8 mouse cellular contexts compared by ENCODE assay signal in genomic region chr5:142502414-142502813, GRCm38 (mm10). TPM values are rescaled to one million over a fixed set of nuclear protein-coding genes. Genes with fewer than 3 reads are reported as not detected.
A peak's percentile ranks its signal among the peaks of the same experiment; 100 is the strongest.
DNase-seq lines count a peak whose midpoint lies in the region; ATAC-seq and TF ChIP-seq lines count a peak whose summit lies in the region.

No protein-coding gene starts in this region.

- TF ChIP-seq EP300 in liver, postnatal 0 days (IDR thresholded peaks at IDR 0.05; ENCODE audit: low read depth) = no peak

- no peak overlapping the region for H3K4me3 ChIP-seq in cerebellum, adult 2 months (replicated peaks; ENCODE audit: insufficient read depth, low read depth, low read length)
- no peak overlapping the region for H3K4me3 ChIP-seq in forebrain, postnatal 0 days (ENCODE audit: low read depth, low read length)
- no peak overlapping the region for H3K4me3 ChIP-seq in liver, postnatal 0 days (ENCODE audit: low read depth, low read length)
- H3K4me3 ChIP-seq in neural tube, embryonic 15.5 days (replicated peaks) = no peak overlapping the region

- peak; percentile 96 for ATAC-seq in forebrain, postnatal 0 days
- peak; percentile 90 for ATAC-seq in liver, postnatal 0 days
- peak; percentile 88 for ATAC-seq in neural tube, embryonic 15.5 days (ENCODE audit: low FRiP score)

- DNase-seq in MEL-GATA-1-ER (ENCODE audit: extremely low read depth, low read depth) = peak; percentile 55
- DNase-seq in cerebellum, adult 2 months = peak; percentile 89 to 90
- peak; percentile 83 for DNase-seq in forebrain, postnatal 0 days
- DNase-seq in heart, postnatal 36 days = peak; percentile 75 to 76
- DNase-seq in layer of hippocampus, adult 18-20 months (ENCODE audit: low spot score in 2 of 2) = peak; percentile 79 to 92
- peak; percentile 77 for DNase-seq in liver, postnatal 0 days
- DNase-seq in testis, postnatal 14 days (ENCODE audit: low spot score) = peak; percentile 64

- no peak overlapping the region for H3K27ac ChIP-seq in cerebellum, adult 2 months (ENCODE audit: insufficient read depth, low read length)
- no peak overlapping the region for H3K27ac ChIP-seq in forebrain, postnatal 0 days (ENCODE audit: low read depth, low read length)
- H3K27ac ChIP-seq in liver, postnatal 0 days (ENCODE audit: low read depth) = no peak overlapping the region
- no peak overlapping the region for H3K27ac ChIP-seq in neural tube, embryonic 15.5 days (replicated peaks)

- peak; percentile 98 for TF ChIP-seq CTCF in cerebellum, adult 2 months (IDR thresholded peaks at IDR 0.05; ENCODE audit: borderline replicate concordance, insufficient read depth, low read depth, low read length)
- peak; percentile 90 for TF ChIP-seq CTCF in forebrain, postnatal 0 days (IDR thresholded peaks at IDR 0.05; ENCODE audit: low read depth)
- TF ChIP-seq CTCF in liver, postnatal 0 days (IDR thresholded peaks at IDR 0.05; ENCODE audit: low read depth) = peak; percentile 81

- intact Hi-C loops in heart, postnatal 36 days (cut with DNase I) = loop anchor here (1.0 to 5.0 kb wide), 3 partner anchors 49 to 216 kb away; partner anchors contain the start of genes Radil and Wipi2

- no peak overlapping the region for H3K9ac ChIP-seq in forebrain, postnatal 0 days
- H3K9ac ChIP-seq in liver, postnatal 0 days (replicated peaks) = no peak overlapping the region
- H3K9ac ChIP-seq in neural tube, embryonic 15.5 days (replicated peaks) = no peak overlapping the region

- no peaks in the 10 kb centered on the region for H3K27me3 ChIP-seq in cerebellum, adult 2 months (ENCODE audit: control insufficient read depth, insufficient read depth, low read length)
- no peaks in the 10 kb centered on the region for H3K27me3 ChIP-seq in forebrain, postnatal 0 days (ENCODE audit: insufficient read depth, low read length)
- H3K27me3 ChIP-seq in liver, postnatal 0 days (ENCODE audit: insufficient read depth, low read length) = no peaks in the 10 kb centered on the region
- H3K27me3 ChIP-seq in neural tube, embryonic 15.5 days (replicated peaks) = no peaks in the 10 kb centered on the region

- WGBS in cerebellum, adult 2 months = 1% methylated on average over 3 of the region's 3 CpGs
- WGBS in forebrain, postnatal 0 days = 4% methylated on average over 3 of the region's 3 CpGs
- WGBS in liver, postnatal 0 days (ENCODE audit: insufficient replicate concordance) = 0% methylated on average over 3 of the region's 3 CpGs
- 4% methylated on average over 3 of the region's 3 CpGs for WGBS in neural tube, embryonic 15.5 days

- H3K4me2 ChIP-seq in forebrain, postnatal 0 days (ENCODE audit: low read depth) = no peak overlapping the region
- H3K4me2 ChIP-seq in liver, postnatal 0 days (ENCODE audit: low read depth, low read length) = no peak overlapping the region
- no peak overlapping the region for H3K4me2 ChIP-seq in neural tube, embryonic 15.5 days

- H3K9me3 ChIP-seq in forebrain, postnatal 0 days (ENCODE audit: low read length) = no peaks in the 10 kb centered on the region
- no peaks in the 10 kb centered on the region for H3K9me3 ChIP-seq in liver, postnatal 0 days (ENCODE audit: low read length)
- H3K9me3 ChIP-seq in neural tube, embryonic 15.5 days (replicated peaks) = no peaks in the 10 kb centered on the region

- H3K36me3 ChIP-seq in forebrain, postnatal 0 days (ENCODE audit: insufficient read depth) = peaks cover 8% of the 10 kb centered on the region; the same call in 1 of the 2 replicates
- H3K36me3 ChIP-seq in liver, postnatal 0 days (replicated peaks; ENCODE audit: insufficient read depth, low read length) = no peaks in the 10 kb centered on the region
- H3K36me3 ChIP-seq in neural tube, embryonic 15.5 days = peaks cover 16% of the 10 kb centered on the region; the same call in 1 of the 2 replicates

- H3K4me1 ChIP-seq in cerebellum, adult 2 months (ENCODE audit: control insufficient read depth, insufficient read depth, low read length) = peaks cover 24% of the 10 kb centered on the region
- H3K4me1 ChIP-seq in forebrain, postnatal 0 days (ENCODE audit: insufficient read depth) = no peaks in the 10 kb centered on the region
- H3K4me1 ChIP-seq in liver, postnatal 0 days (ENCODE audit: insufficient read depth) = no peaks in the 10 kb centered on the region
- peaks cover 10% of the 10 kb centered on the region; the same call in 1 of the 2 replicates for H3K4me1 ChIP-seq in neural tube, embryonic 15.5 days

- TF ChIP-seq POLR2A in cerebellum, adult 2 months (IDR thresholded peaks at IDR 0.05; ENCODE audit: borderline replicate concordance, insufficient read depth, low read length) = no peak

RNA-seq across cellular contexts. Expression of gene Papolb, which starts 27.5 kb away (rescaled TPM):
- 0.17 and 0.25 TPM in 2 replicates for polyA plus RNA-seq in cerebellum, adult 2 months (2012; rRNA removed)
- total RNA-seq in forebrain, postnatal 0 days (2014; rRNA removed) = 0.38 and 0.62 TPM in 2 replicates
- polyA plus RNA-seq in forebrain, postnatal 0 days (2015; fragmentation: Nextera tagmentation; extraction: Ambion mirVana) = 0.12 and 0.13 TPM in 2 replicates
- total RNA-seq in heart, postnatal 36 days (2021) = under 1 TPM in 1 of 2 experiments, not detected in 1; 0.14 TPM
- under 1 TPM; 0.54 to 0.86 TPM for total RNA-seq in layer of hippocampus, adult 18-20 months (2021)
- polyA plus RNA-seq in liver, postnatal 0 days (2015; fragmentation: Nextera tagmentation; extraction: Ambion mirVana) = not detected in 2 replicates
- polyA plus RNA-seq in neural tube, embryonic 15.5 days (2015; fragmentation: Nextera tagmentation; extraction: Ambion mirVana) = 0.15 and 0.23 TPM in 2 replicates

RNA-seq across cellular contexts. Expression of gene Ap5z1, which starts 38.7 kb away (rescaled TPM):
- 30.3 and 32.7 TPM in 2 replicates for polyA plus RNA-seq in cerebellum, adult 2 months (2012; rRNA removed)
- total RNA-seq in forebrain, postnatal 0 days (2014; rRNA removed) = 13.5 and 16.7 TPM in 2 replicates
- 6.4 and 7.8 TPM in 2 replicates for polyA plus RNA-seq in forebrain, postnatal 0 days (2015; fragmentation: Nextera tagmentation; extraction: Ambion mirVana)
- total RNA-seq in heart, postnatal 36 days (2021) = 1 to 10 TPM; 6.2 to 6.4 TPM
- 10 to 100 TPM; 21.1 to 23.4 TPM for total RNA-seq in layer of hippocampus, adult 18-20 months (2021)
- polyA plus RNA-seq in liver, postnatal 0 days (2015; fragmentation: Nextera tagmentation; extraction: Ambion mirVana) = 2.8 and 4.0 TPM in 2 replicates
- 12.4 and 12.7 TPM in 2 replicates for polyA plus RNA-seq in neural tube, embryonic 15.5 days (2015; fragmentation: Nextera tagmentation; extraction: Ambion mirVana)

RNA-seq across cellular contexts. Expression of gene Radil, which starts 48.5 kb away (rescaled TPM):
- polyA plus RNA-seq in cerebellum, adult 2 months (2012; rRNA removed) = 28.7 and 31.6 TPM in 2 replicates
- 10.8 and 20.7 TPM in 2 replicates for total RNA-seq in forebrain, postnatal 0 days (2014; rRNA removed)
- 6.0 and 10.4 TPM in 2 replicates for polyA plus RNA-seq in forebrain, postnatal 0 days (2015; fragmentation: Nextera tagmentation; extraction: Ambion mirVana)
- total RNA-seq in heart, postnatal 36 days (2021) = 1 to 10 TPM; 1.3 to 1.7 TPM
- total RNA-seq in layer of hippocampus, adult 18-20 months (2021) = 10 to 100 TPM; 12.3 to 13.3 TPM
- 0.05 TPM in 1 of 2 replicates, not detected in the other for polyA plus RNA-seq in liver, postnatal 0 days (2015; fragmentation: Nextera tagmentation; extraction: Ambion mirVana)
- polyA plus RNA-seq in neural tube, embryonic 15.5 days (2015; fragmentation: Nextera tagmentation; extraction: Ambion mirVana) = 19.4 and 22.0 TPM in 2 replicates
